In the genomic region with DNA sequence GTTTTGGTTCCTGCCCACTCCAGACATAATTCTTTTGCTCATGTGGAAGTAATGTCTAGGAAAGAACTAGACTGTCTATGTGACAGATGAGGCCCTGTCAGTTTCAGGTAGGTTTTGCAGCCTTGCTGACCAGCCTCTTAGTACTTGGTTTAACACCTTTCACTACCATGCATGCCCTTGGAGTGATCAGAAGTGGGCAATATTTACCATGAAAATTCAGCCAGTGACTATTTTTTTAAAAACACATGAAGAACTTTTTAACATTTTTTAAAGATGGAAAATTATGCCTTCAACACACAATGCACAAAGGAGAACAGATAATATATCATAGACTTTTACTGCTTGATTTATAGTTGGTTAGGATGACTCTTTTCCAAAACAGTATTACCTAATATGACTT, we compare ENCODE assay signal across 29 mouse cellular contexts. TPM values are rescaled to one million over a fixed set of nuclear protein-coding genes. Genes with fewer than 3 reads are reported as not detected.
DNase-seq lines count a peak whose midpoint lies in the region; ATAC-seq and TF ChIP-seq lines count a peak whose summit lies in the region.
"Had no signal": no experiment of that assay in that cellular context is flagged by ENCODE, and none has a peak within 500 bp of the region (broad histone marks: within the 10 kb centered on the region; RNA-seq: fewer than 3 reads in every experiment).

No protein-coding gene starts in this region.

- CTCF ChIA-PET in Patski (lab: Charles Lee), result no interaction called here

- POLR2A ChIA-PET in Patski (lab: Charles Lee), result no interaction called here

- H3K4me3 ChIP-seq in kidney, adult 2 months (ENCODE audit: insufficient read depth, low read depth, low read length), result no peak overlapping the region
- H3K4me3 ChIP-seq: embryonic facial prominence, embryonic 13.5 days; erythroblast, embryonic 14.5 days; heart, embryonic 10.5 days; hindbrain, embryonic 12.5 days; limb, embryonic 12.5 days; liver, embryonic 15.5 days; lung, embryonic 15.5 days; midbrain, embryonic 10.5 days; midbrain, embryonic 15.5 days; neural tube, embryonic 15.5 days had no signal

- ATAC-seq in Patski, result no peak
- no peak for ATAC-seq in erythroblast, adult 5-6 weeks (replicated peaks; ENCODE audit: low FRiP score, poor library complexity, severe bottlenecking)
- ATAC-seq: forebrain, embryonic 16.5 days; intestine, postnatal 0 days; midbrain, embryonic 15.5 days had no signal

- TF ChIP-seq POLR2A in kidney, adult 2 months (IDR thresholded peaks at IDR 0.05; ENCODE audit: low read depth, low read length), result no peak

- DNase-seq in kidney, adult 2 months, result peak; percentile 4
- DNase-seq in kidney, adult 11 months, result no peak
- DNase-seq in 416B (ENCODE audit: low read depth) (peak; percentile 25), ES-CJ7 (ENCODE audit: low read depth, low spot score) (peak; percentile 16), Patski (ENCODE audit: low read depth, low spot score) (no peak)
- no peak for DNase-seq in urinary bladder, adult 2 months (ENCODE audit: low spot score)
- DNase-seq: adrenal gland, postnatal 14 days; B cell, adult 2 months; cerebellum, adult 11 months; cerebellum, adult 9-10 months; embryo, embryonic 11 days; gastrocnemius, postnatal 14 days; heart, postnatal 36 days; kidney, postnatal 4 days; thymus, adult 2 months; thymus, postnatal 4 days had no signal

- H3K27me3 ChIP-seq in kidney, adult 2 months (replicated peaks; ENCODE audit: control insufficient read depth, insufficient read depth, low read length), result no peaks in the 10 kb centered on the region
- no peaks in the 10 kb centered on the region for H3K27me3 ChIP-seq in Patski
- H3K27me3 ChIP-seq: embryonic facial prominence, embryonic 13.5 days; hindbrain, embryonic 12.5 days; limb, embryonic 12.5 days; liver, embryonic 15.5 days; lung, embryonic 15.5 days; midbrain, embryonic 15.5 days; neural tube, embryonic 15.5 days had no signal

- no peak for TF ChIP-seq CTCF in kidney, adult 2 months (conservative IDR thresholded peaks at IDR 0.05; ENCODE audit: insufficient read depth, insufficient read length, low read depth, low read length)
- TF ChIP-seq CTCF in Patski (IDR thresholded peaks at IDR 0.05), result peak; percentile 37

- no peak overlapping the region for H3K27ac ChIP-seq in kidney, adult 2 months (ENCODE audit: insufficient read depth, low read depth, low read length)
- H3K27ac ChIP-seq: embryonic facial prominence, embryonic 13.5 days; heart, embryonic 10.5 days; hindbrain, embryonic 12.5 days; limb, embryonic 12.5 days; liver, embryonic 15.5 days; lung, embryonic 15.5 days; midbrain, embryonic 10.5 days; midbrain, embryonic 15.5 days; neural tube, embryonic 15.5 days had no signal

- H3K36me3 ChIP-seq in kidney, adult 2 months (ENCODE audit: control insufficient read depth, insufficient read depth, low read length), result no peaks in the 10 kb centered on the region
- H3K36me3 ChIP-seq: embryonic facial prominence, embryonic 13.5 days; heart, embryonic 10.5 days; hindbrain, embryonic 12.5 days; limb, embryonic 12.5 days; liver, embryonic 15.5 days; lung, embryonic 15.5 days; midbrain, embryonic 10.5 days; midbrain, embryonic 15.5 days; neural tube, embryonic 15.5 days had no signal

- no peaks in the 10 kb centered on the region for H3K4me1 ChIP-seq in kidney, adult 2 months (ENCODE audit: control insufficient read depth, insufficient read depth, low read length)
- H3K4me1 ChIP-seq: embryonic facial prominence, embryonic 13.5 days; heart, embryonic 10.5 days; hindbrain, embryonic 12.5 days; limb, embryonic 12.5 days; liver, embryonic 15.5 days; lung, embryonic 15.5 days; midbrain, embryonic 10.5 days; midbrain, embryonic 15.5 days; neural tube, embryonic 15.5 days had no signal

- in situ Hi-C loops in Patski (cut with MboI; ENCODE audit: low pct_unique_long_range_greater_than_20kb), result no loop called here

RNA-seq across cellular contexts. Expression of gene Cox7c, which starts 58.1 kb away (rescaled TPM):
- 1,270 and 1,625 TPM in 2 replicates for polyA plus RNA-seq in kidney, adult 2 months (2012; rRNA removed)
- 524 TPM for polyA plus RNA-seq in Patski (2021)
- polyA plus RNA-seq in urinary bladder, adult 2 months (2012; rRNA removed), result 649 and 778 TPM in 2 replicates
- total RNA-seq in erythroblast, adult 5-6 weeks (2015; ENCODE audit: low replicate concordance), result 98.0 and 130 TPM in 2 replicates
- 40.6 and 82.1 TPM in 2 replicates for total RNA-seq in erythroblast, adult 5-6 weeks (2017; ENCODE audit: low replicate concordance)

Comparison
In these comparisons a context has a peak if more than half of its experiments do, and no peak if none do; other contexts are left out.
1. DNase-seq: peak in kidney, adult 2 months (single experiment), 416B (single experiment) and ES-CJ7 (single experiment); none in kidney, adult 11 months (single experiment), Patski (single experiment) and urinary bladder, adult 2 months (single experiment).